ENCODE assay signal across 22 mouse cellular contexts in genomic region chr2:38630574-38630973, GRCm38 (mm10). TPM values are rescaled to one million over a fixed set of nuclear protein-coding genes. Genes with fewer than 3 reads are reported as not detected.
DNase-seq lines count a peak whose midpoint lies in the region; ATAC-seq lines count a peak whose summit lies in the region.
"Had no signal": no experiment of that assay in that cellular context is flagged by ENCODE, and none has a peak within 500 bp of the region (broad histone marks: within the 10 kb centered on the region; RNA-seq: fewer than 3 reads in every experiment).

No protein-coding gene starts in this region.

- H3K9me3 ChIP-seq in heart, embryonic 12.5 days (replicated peaks) = no peaks in the 10 kb centered on the region
- H3K9me3 ChIP-seq: embryonic facial prominence, embryonic 13.5 days; embryonic facial prominence, embryonic 15.5 days; forebrain, embryonic 13.5 days; forebrain, embryonic 15.5 days had no signal

- ATAC-seq in heart, embryonic 12.5 days (ENCODE audit: insufficient number of reproducible peaks, low FRiP score) = no peak
- ATAC-seq in erythroid progenitor cell, adult 5-6 weeks (replicated peaks; ENCODE audit: low FRiP score, poor library complexity, severe bottlenecking) = peak; percentile 50; the same call in 1 of the 2 replicates
- peak; percentile 74 for ATAC-seq in megakaryocyte progenitor cell, adult 5-6 weeks (replicated peaks; ENCODE audit: poor library complexity)
- ATAC-seq: forebrain, embryonic 13.5 days; forebrain, embryonic 15.5 days; forebrain, postnatal 0 days had no signal

- peak; percentile 23 for DNase-seq in heart, adult 11 months
- no peak for DNase-seq in lung, postnatal 4 days
- DNase-seq in spleen, postnatal 4 days (ENCODE audit: low spot score in 2 of 2) = no peak
- DNase-seq: adrenal gland, adult 2 months; adrenal gland, postnatal 10 days; adrenal gland, postnatal 25 days; cerebellum, adult 11 months; cerebellum, adult 18-20 months; cerebellum, adult 8-10 months; cerebellum, adult 9-11 months; cerebellum, postnatal 14 days; cerebellum, postnatal 36 days; embryo, embryonic 11 days; forebrain, postnatal 0 days had no signal

- no peaks in the 10 kb centered on the region for H3K4me1 ChIP-seq in heart, embryonic 12.5 days (replicated peaks)
- H3K4me1 ChIP-seq: embryonic facial prominence, embryonic 13.5 days; embryonic facial prominence, embryonic 15.5 days; forebrain, embryonic 13.5 days; forebrain, embryonic 15.5 days had no signal

- H3K27me3 ChIP-seq in heart, embryonic 12.5 days (replicated peaks) = no peaks in the 10 kb centered on the region
- H3K27me3 ChIP-seq: embryonic facial prominence, embryonic 13.5 days; embryonic facial prominence, embryonic 15.5 days; forebrain, embryonic 13.5 days; forebrain, embryonic 15.5 days had no signal

- peaks cover 85% of the 10 kb centered on the region for H3K36me3 ChIP-seq in heart, embryonic 12.5 days

- H3K27ac ChIP-seq in heart, embryonic 12.5 days (ENCODE audit: poor library complexity, severe bottlenecking) = no peak overlapping the region
- H3K27ac ChIP-seq: embryonic facial prominence, embryonic 13.5 days; embryonic facial prominence, embryonic 15.5 days; forebrain, embryonic 13.5 days; forebrain, embryonic 15.5 days had no signal

- H3K4me2 ChIP-seq in heart, embryonic 12.5 days = no peak overlapping the region
- H3K4me2 ChIP-seq: embryonic facial prominence, embryonic 13.5 days; embryonic facial prominence, embryonic 15.5 days; forebrain, embryonic 13.5 days; forebrain, embryonic 15.5 days had no signal

- 83% methylated on average over 2 of the region's 2 CpGs for WGBS in heart, embryonic 12.5 days

- no peak overlapping the region for H3K4me3 ChIP-seq in heart, embryonic 12.5 days
- H3K4me3 ChIP-seq: embryonic facial prominence, embryonic 13.5 days; embryonic facial prominence, embryonic 15.5 days; erythroblast, embryonic 14.5 days; forebrain, embryonic 13.5 days; forebrain, embryonic 15.5 days had no signal

- no peak overlapping the region for H3K9ac ChIP-seq in heart, embryonic 12.5 days
- H3K9ac ChIP-seq: embryonic facial prominence, embryonic 13.5 days; embryonic facial prominence, embryonic 15.5 days; forebrain, embryonic 13.5 days; forebrain, embryonic 15.5 days; forebrain, postnatal 0 days had no signal

RNA-seq across cellular contexts. Expression of gene Psmb7, which starts 13.3 kb away (rescaled TPM):
- 211 and 213 TPM in 2 replicates for polyA plus RNA-seq in heart, embryonic 12.5 days (2016; fragmentation: Nextera tagmentation; extraction: Ambion mirVana)
- 76.3 and 132 TPM in 2 replicates for total RNA-seq in erythroid progenitor cell, adult 5-6 weeks (2015; ENCODE audit: low replicate concordance)
- total RNA-seq in erythroid progenitor cell, adult 5-6 weeks (2017; ENCODE audit: low replicate concordance) = 102 and 108 TPM in 2 replicates
- total RNA-seq in megakaryocyte progenitor cell, adult 5-6 weeks (2015) = 251 and 258 TPM in 2 replicates
- total RNA-seq in megakaryocyte progenitor cell, adult 5-6 weeks (2017) = 275 and 310 TPM in 2 replicates
